Mouse (Mus musculus): ENCODE results near the gene Fam129b.

DNA sequence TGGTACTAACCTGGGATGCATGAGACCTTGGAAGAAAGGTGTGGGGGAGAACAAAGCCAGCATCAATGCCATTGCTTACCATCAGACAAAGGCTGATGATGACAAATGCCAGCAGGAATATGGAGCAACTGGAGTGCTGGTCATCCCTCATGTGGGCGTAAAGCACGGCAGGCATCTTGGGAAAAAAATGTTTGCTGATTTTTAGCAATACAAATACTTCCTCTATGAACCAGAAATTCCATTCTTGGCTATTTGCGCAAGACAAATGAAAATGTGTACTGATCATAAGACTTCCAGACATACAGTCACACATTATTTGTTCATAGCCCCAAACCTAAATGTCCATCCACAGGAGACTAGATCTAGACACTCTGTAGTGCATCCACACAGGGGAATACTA lies 12.6 kb upstream of the Fam129b start:
- no peak for TF ChIP-seq POLR2A (IDR thresholded peaks at IDR 0.05; ENCODE audit: low read depth, low read length)
- TF ChIP-seq CTCF (IDR thresholded peaks at IDR 0.05; ENCODE audit: borderline replicate concordance, insufficient read depth, low read length), result no peak
